Mouse (Mus musculus) lung, embryonic 16.5 days (tissue): ENCODE data around the gene Lrig3. TPM values are rescaled to one million over a fixed set of nuclear protein-coding genes. Genes with fewer than 3 reads are reported as not detected.

Experiments used
- ATAC-seq: fragments of 200-750 bp; cut with Nextera tagmentation; 2 replicates; pipeline ENCODE4 v1.8.0; 2017; ENCODE audit warnings: low read depth, mild to moderate bottlenecking, moderate library complexity
- H3K27ac ChIP-seq: fragments of 300-500 bp; sonication (generic); 2 replicates; pipeline ENCODE4 v1.5.1; 2014; ENCODE audit warnings: mild to moderate bottlenecking, control low read depth, low read length
- H3K27me3 ChIP-seq: fragments of 300-500 bp; sonication (generic); 2 replicates; pipeline ENCODE4 v1.6.1; 2014; ENCODE audit warnings: low read depth, low read length, mixed read lengths; ENCODE audit not compliant: control insufficient read depth, insufficient read depth
- H3K36me3 ChIP-seq: fragments of 300-500 bp; sonication (generic); 2 replicates; pipeline ENCODE4 v1.6.1; 2014; ENCODE audit warnings: low read length; ENCODE audit not compliant: control insufficient read depth, insufficient read depth
- H3K4me1 ChIP-seq: fragments of 300-500 bp; sonication (generic); replicated peaks from 2 replicates; pipeline ENCODE4 v1.6.1; 2014; ENCODE audit warnings: low read length, mixed read lengths; ENCODE audit not compliant: control insufficient read depth, insufficient read depth
- H3K4me2 ChIP-seq: fragments of 300-500 bp; sonication (generic); 2 replicates; pipeline ENCODE4 v1.6.1; 2014; ENCODE audit warnings: low read depth, low read length, control low read depth
- H3K4me3 ChIP-seq: fragments of 300-500 bp; sonication (generic); 2 replicates; pipeline ENCODE4 v1.5.1; 2014; ENCODE audit warnings: mild to moderate bottlenecking, low read length, control low read depth
- H3K9ac ChIP-seq: fragments of 300-500 bp; sonication (generic); 2 replicates; pipeline ENCODE4 v1.6.1; 2014; ENCODE audit warnings: low read length, control low read depth
- H3K9me3 ChIP-seq: fragments of 300-500 bp; sonication (generic); 2 replicates; pipeline ENCODE4 v1.6.1; 2016; ENCODE audit warnings: low read length; ENCODE audit not compliant: control insufficient read depth
- WGBS: fragments of 180-500 bp; shearing (Covaris S2); extraction: QIAGEN DNeasy Blood & Tissue Kit; methylation state at CpG from one replicate; pipeline ENCODE4 v1.1.7; 2014; 5-methylcytosine and 5-hydroxymethylcytosine counted together
- polyA plus RNA-seq: library from polyadenylated mRNA; unstranded; fragments of >200 nt; fragmentation: Nextera tagmentation; extraction: Ambion mirVana; gene quantifications from 2 replicates; pipeline ENCODE4 v1.2.1, GENCODE M21; 2015

Gene Lrig3
- 8.3 and 9.4 TPM in 2 replicates for polyA plus RNA-seq

- H3K36me3 ChIP-seq = no peaks in the 10 kb centered on the region
- H3K9me3 ChIP-seq = no peaks in the 10 kb centered on the region
- under 1% methylated on average over 61 of the region's 62 CpGs for WGBS
- peak within 1 kb of the TSS; percentile 89 for H3K9ac ChIP-seq
- no peaks in the 10 kb centered on the region for H3K27me3 ChIP-seq
- peak within 1 kb of the TSS; percentile 83 for H3K4me3 ChIP-seq
- peak; percentile 86 for ATAC-seq
- H3K27ac ChIP-seq = peak within 1 kb of the TSS; percentile 90
- H3K4me1 ChIP-seq = peaks cover 25% of the 10 kb centered on the region
- peak within 1 kb of the TSS; percentile 75 for H3K4me2 ChIP-seq
Observed at GRCm38 (mm10) chr10:125965968-125966480, at the start of gene Lrig3. TSS of gene Lrig3 (plus strand) at chr10:125966168.

GRCm38 (mm10) chr10:125916781-125917180, 49.2 kb upstream of the Lrig3 start:
- WGBS = 40% methylated on average over 6 of the region's 6 CpGs

GRCm38 (mm10) chr10:125917436-125917871, 48.5 kb upstream of the Lrig3 start:
- 6% methylated on average over 9 of the region's 9 CpGs for WGBS
- Histone ChIP-seq H3K4me1 (0 out of 2 replicates have a peak, but pooled peaks cover 4% of the 10 kb centered on the region), H3K4me3 (no peak overlapping the region), H3K36me3 (no peaks in the 10 kb centered on the region), H3K9ac (no peak overlapping the region), H3K4me2 (peak overlapping the region; percentile 49), H3K27me3 (no peaks in the 10 kb centered on the region), H3K27ac (no peak overlapping the region), H3K9me3 (no peaks in the 10 kb centered on the region)
- peak; percentile 76 for ATAC-seq

More at GRCm38 (mm10) chr10:125916781-125917180, 49.2 kb upstream of the Lrig3 start:
- Histone ChIP-seq H3K4me2 (no peak overlapping the region), H3K27ac (no peak overlapping the region), H3K9me3 (no peaks in the 10 kb centered on the region), H3K4me1 (0 out of 2 replicates have a peak, but pooled peaks cover 4% of the 10 kb centered on the region), H3K4me3 (peak overlapping the region; percentile 13; the same call in 1 of the 2 replicates), H3K36me3 (no peaks in the 10 kb centered on the region), H3K9ac (no peak overlapping the region), H3K27me3 (no peaks in the 10 kb centered on the region)
- peak; percentile 20; the same call in 1 of the 2 replicates for ATAC-seq

- no peaks in the 10 kb centered on the region; the same call in 1 of the 2 replicates for H3K9me3 ChIP-seq
- WGBS = 63% methylated on average over 1 of the region's 1 CpGs
- no peak for ATAC-seq
- no peaks in the 10 kb centered on the region for H3K36me3 ChIP-seq
- 0 out of 2 replicates have a peak, but pooled peaks cover 4% of the 10 kb centered on the region for H3K4me1 ChIP-seq
- H3K4me3 ChIP-seq = no peak overlapping the region
- H3K4me2 ChIP-seq = no peak overlapping the region
- H3K27me3 ChIP-seq = no peaks in the 10 kb centered on the region
- no peak overlapping the region for H3K9ac ChIP-seq
- H3K27ac ChIP-seq = no peak overlapping the region
Observed at GRCm38 (mm10) chr10:125918994-125919393, 47.0 kb upstream of the Lrig3 start.

- ATAC-seq = no peak
- 35% methylated on average over 6 of the region's 6 CpGs for WGBS
- no peaks in the 10 kb centered on the region for H3K36me3 ChIP-seq
Observed at GRCm38 (mm10) chr10:125921654-125922446, 44.1 kb upstream of the Lrig3 start.

GRCm38 (mm10) chr10:125929961-125930360, 36.0 kb upstream of the Lrig3 start:
- no peak for ATAC-seq
- no peak overlapping the region for H3K27ac ChIP-seq
- no peaks in the 10 kb centered on the region for H3K4me1 ChIP-seq
- H3K27me3 ChIP-seq = no peaks in the 10 kb centered on the region
- H3K4me3 ChIP-seq = no peak overlapping the region
- H3K36me3 ChIP-seq = no peaks in the 10 kb centered on the region
- 81% methylated on average over 3 of the region's 3 CpGs for WGBS
- H3K9ac ChIP-seq = no peak overlapping the region
- H3K4me2 ChIP-seq = no peak overlapping the region
- H3K9me3 ChIP-seq = no peaks in the 10 kb centered on the region

More at GRCm38 (mm10) chr10:125921654-125922446, 44.1 kb upstream of the Lrig3 start:
- H3K9me3 ChIP-seq = peaks cover 3% of the 10 kb centered on the region; the same call in 1 of the 2 replicates
- 0 out of 2 replicates have a peak, but pooled peaks cover 4% of the 10 kb centered on the region for H3K4me1 ChIP-seq
- no peak overlapping the region for H3K27ac ChIP-seq
- H3K4me2 ChIP-seq = no peak overlapping the region
- no peak overlapping the region for H3K4me3 ChIP-seq
- H3K27me3 ChIP-seq = no peaks in the 10 kb centered on the region
- H3K9ac ChIP-seq = no peak overlapping the region

GRCm38 (mm10) chr10:125933388-125933787, 32.6 kb upstream of the Lrig3 start:
- no peak overlapping the region for H3K27ac ChIP-seq
- H3K4me1 ChIP-seq = peaks cover 3% of the 10 kb centered on the region; the same call in 1 of the 2 replicates
- H3K9me3 ChIP-seq = no peaks in the 10 kb centered on the region
- WGBS = 63% methylated on average over 6 of the region's 6 CpGs
- ATAC-seq = no peak
- no peaks in the 10 kb centered on the region for H3K36me3 ChIP-seq
- H3K4me3 ChIP-seq = no peak overlapping the region
- no peak overlapping the region for H3K4me2 ChIP-seq
- H3K9ac ChIP-seq = no peak overlapping the region
- no peaks in the 10 kb centered on the region for H3K27me3 ChIP-seq

- H3K9me3 ChIP-seq = no peaks in the 10 kb centered on the region
- H3K27me3 ChIP-seq = no peaks in the 10 kb centered on the region
- H3K4me1 ChIP-seq = peaks cover 3% of the 10 kb centered on the region; the same call in 1 of the 2 replicates
- ATAC-seq = no peak
- H3K27ac ChIP-seq = no peak overlapping the region
- no peaks in the 10 kb centered on the region for H3K36me3 ChIP-seq
- H3K4me3 ChIP-seq = no peak overlapping the region
- H3K9ac ChIP-seq = no peak overlapping the region
- 75% methylated on average over 3 of the region's 3 CpGs for WGBS
- H3K4me2 ChIP-seq = no peak overlapping the region
Observed at GRCm38 (mm10) chr10:125934095-125934494, 31.9 kb upstream of the Lrig3 start.
